Mouse (Mus musculus) liver, postnatal 0 days (tissue): ENCODE measurements around the gene Foxs1. TPM values are rescaled to one million over a fixed set of nuclear protein-coding genes. Genes with fewer than 3 reads are reported as not detected.

Source experiments
- ATAC-seq: fragments of 200-750 bp; cut with Nextera tagmentation; 2 replicates; pipeline ENCODE4 v1.8.0; 2017; ENCODE audit warnings: mild to moderate bottlenecking, moderate library complexity
- DNase-seq: peaks from one replicate; pipeline ENCODE4 v3.0.0-alpha.2; 2016
- H3K27ac ChIP-seq: fragments of 300-500 bp; sonication (generic); 2 replicates; pipeline ENCODE4 v1.5.1; 2014; ENCODE audit warnings: antibody characterized with exemption, moderate library complexity, mild to moderate bottlenecking, low read depth
- H3K27me3 ChIP-seq: fragments of 300-500 bp; sonication (generic); 2 replicates; pipeline ENCODE4 v1.6.1; 2014; ENCODE audit warnings: low read length, control low read depth, mixed read lengths; ENCODE audit not compliant: insufficient read depth
- H3K36me3 ChIP-seq: fragments of 300-500 bp; sonication (generic); replicated peaks from 2 replicates; pipeline ENCODE4 v1.6.1; 2014; ENCODE audit warnings: mild to moderate bottlenecking, control low read depth, low read length, moderate library complexity, mixed read lengths; ENCODE audit not compliant: insufficient read depth
- H3K4me1 ChIP-seq: fragments of 300-500 bp; sonication (generic); 2 replicates; pipeline ENCODE4 v1.6.1; 2014; ENCODE audit warnings: antibody characterized with exemption, mild to moderate bottlenecking, control low read depth; ENCODE audit not compliant: insufficient read depth
- H3K4me2 ChIP-seq: fragments of 300-500 bp; sonication (generic); 2 replicates; pipeline ENCODE4 v1.6.1; 2014; ENCODE audit warnings: low read depth, mild to moderate bottlenecking, low read length, moderate library complexity, mixed read lengths
- H3K4me3 ChIP-seq: fragments of 300-500 bp; sonication (generic); 2 replicates; pipeline ENCODE4 v1.5.1; 2014; ENCODE audit warnings: low read depth, low read length
- H3K9ac ChIP-seq: fragments of 300-500 bp; sonication (generic); replicated peaks from 2 replicates; pipeline ENCODE4 v1.6.1; 2014; ENCODE audit warnings: mild to moderate bottlenecking, moderate library complexity
- H3K9me3 ChIP-seq: fragments of 300-500 bp; sonication (generic); 2 replicates; pipeline ENCODE4 v1.6.1; 2016; ENCODE audit warnings: mild to moderate bottlenecking, control low read depth, low read length, mixed read lengths
- CTCF ChIP-seq: sonication (generic); IDR thresholded peaks from 2 replicates; pipeline ENCODE4 v1.5.1; 2016; ENCODE audit warnings: antibody characterized with exemption, low read depth
- EP300 ChIP-seq: IDR thresholded peaks from 2 replicates; pipeline ENCODE4 v1.6.1; 2016; ENCODE audit warnings: antibody characterized with exemption, low read depth, mild to moderate bottlenecking
- WGBS: fragments of 180-500 bp; shearing (Covaris S2); extraction: QIAGEN DNeasy Blood & Tissue Kit; methylation state at CpG from one replicate; pipeline ENCODE4 v1.1.7; 2014; ENCODE audit not compliant: insufficient replicate concordance; 5-methylcytosine and 5-hydroxymethylcytosine counted together
- polyA plus RNA-seq: library from polyadenylated mRNA; unstranded; fragments of >200 nt; fragmentation: Nextera tagmentation; extraction: Ambion mirVana; gene quantifications from 2 replicates; pipeline ENCODE4 v1.2.1, GENCODE M21; 2015

Foxs1 gene
- polyA plus RNA-seq, 1 experiment from 2014 or later: 0.74 TPM

GRCm38 (mm10) chr2:152951065-152951849 is 18.2 kb upstream of the Foxs1 start, which contains the start of gene Dusp15:
TSS of gene Dusp15 (minus strand) at chr2:152951698.
- WGBS: 3% methylated on average over 47 of the region's 54 CpGs
- ATAC-seq: no peak
- Histone ChIP-seq H3K36me3 (no peaks in the 10 kb centered on the region), H3K4me2 (peak within 1 kb of the TSS; percentile 85), H3K27me3 (peaks cover 45% of the 10 kb centered on the region), H3K27ac (no peak within 1 kb of the TSS), H3K9me3 (no peaks in the 10 kb centered on the region), H3K4me3 (peak within 1 kb of the TSS; percentile 53), H3K4me1 (no peaks in the 10 kb centered on the region), H3K9ac (no peak within 1 kb of the TSS)
- no peak for DNase-seq
- TF ChIP-seq EP300 (no peak), CTCF (no peak)

- H3K9me3 ChIP-seq: no peaks in the 10 kb centered on the region
- TF ChIP-seq CTCF: no peak
- TF ChIP-seq EP300: no peak
- DNase-seq (no peak), ATAC-seq (no peak)
- no peak overlapping the region for H3K9ac ChIP-seq
- no peaks in the 10 kb centered on the region for H3K4me1 ChIP-seq
- no peaks in the 10 kb centered on the region for H3K36me3 ChIP-seq
- peaks cover 47% of the 10 kb centered on the region for H3K27me3 ChIP-seq
- H3K4me3 ChIP-seq: no peak overlapping the region
- H3K4me2 ChIP-seq: no peak overlapping the region; the same call in 1 of the 2 replicates
- H3K27ac ChIP-seq: no peak overlapping the region
- 30% methylated on average over 11 of the region's 11 CpGs for WGBS
Measured at GRCm38 (mm10) chr2:152950358-152951064, 17.5 kb upstream of the Foxs1 start.

- H3K4me3 ChIP-seq: no peak overlapping the region
- peaks cover 66% of the 10 kb centered on the region for H3K27me3 ChIP-seq
- H3K9ac ChIP-seq: no peak overlapping the region
- H3K9me3 ChIP-seq: no peaks in the 10 kb centered on the region
- WGBS: 81% methylated on average over 5 of the region's 5 CpGs
- no peak for DNase-seq
- TF ChIP-seq CTCF (no peak), EP300 (no peak)
- no peak overlapping the region for H3K4me2 ChIP-seq
- no peaks in the 10 kb centered on the region for H3K4me1 ChIP-seq
- no peaks in the 10 kb centered on the region for H3K36me3 ChIP-seq
- no peak overlapping the region for H3K27ac ChIP-seq
- ATAC-seq: no peak
Measured at GRCm38 (mm10) chr2:152948438-152949020, 15.5 kb upstream of the Foxs1 start.

- 62% methylated on average over 7 of the region's 7 CpGs for whole genome bisulfite sequencing
- Histone ChIP-seq H3K9ac (no peak overlapping the region), H3K27ac (no peak overlapping the region), H3K4me3 (no peak overlapping the region), H3K36me3 (no peaks in the 10 kb centered on the region), H3K4me1 (no peaks in the 10 kb centered on the region), H3K9me3 (no peaks in the 10 kb centered on the region), H3K27me3 (peaks cover 71% of the 10 kb centered on the region), H3K4me2 (no peak overlapping the region)
- TF ChIP-seq CTCF (no peak), EP300 (no peak)
- DNase-seq: no peak
- no peak for ATAC-seq
Measured at GRCm38 (mm10) chr2:152947098-152947497, 14.1 kb upstream of the Foxs1 start.

GRCm38 (mm10) chr2:152944013-152944412 is 11.0 kb upstream of the Foxs1 start:
- DNase-seq: no peak
- TF ChIP-seq CTCF (no peak), EP300 (no peak)
- ATAC-seq: no peak
- Histone ChIP-seq H3K27me3 (peaks cover 59% of the 10 kb centered on the region), H3K27ac (no peak overlapping the region), H3K4me2 (no peak overlapping the region), H3K36me3 (no peaks in the 10 kb centered on the region), H3K9ac (no peak overlapping the region), H3K9me3 (no peaks in the 10 kb centered on the region), H3K4me3 (no peak overlapping the region), H3K4me1 (no peaks in the 10 kb centered on the region)
- WGBS: 40% methylated on average over 9 of the region's 9 CpGs

GRCm38 (mm10) chr2:152943568-152943967 is 10.6 kb upstream of the Foxs1 start:
- Histone ChIP-seq H3K4me1 (no peaks in the 10 kb centered on the region), H3K27ac (no peak overlapping the region), H3K4me3 (no peak overlapping the region), H3K4me2 (no peak overlapping the region), H3K9ac (no peak overlapping the region), H3K36me3 (no peaks in the 10 kb centered on the region), H3K9me3 (no peaks in the 10 kb centered on the region), H3K27me3 (peaks cover 59% of the 10 kb centered on the region)
- 11% methylated on average over 8 of the region's 8 CpGs for WGBS
- no peak for TF ChIP-seq EP300
- no peak for TF ChIP-seq CTCF
- ATAC-seq (no peak), DNase-seq (no peak)
